ENCODE assay signal across 8 mouse cellular contexts in the genomic region with DNA sequence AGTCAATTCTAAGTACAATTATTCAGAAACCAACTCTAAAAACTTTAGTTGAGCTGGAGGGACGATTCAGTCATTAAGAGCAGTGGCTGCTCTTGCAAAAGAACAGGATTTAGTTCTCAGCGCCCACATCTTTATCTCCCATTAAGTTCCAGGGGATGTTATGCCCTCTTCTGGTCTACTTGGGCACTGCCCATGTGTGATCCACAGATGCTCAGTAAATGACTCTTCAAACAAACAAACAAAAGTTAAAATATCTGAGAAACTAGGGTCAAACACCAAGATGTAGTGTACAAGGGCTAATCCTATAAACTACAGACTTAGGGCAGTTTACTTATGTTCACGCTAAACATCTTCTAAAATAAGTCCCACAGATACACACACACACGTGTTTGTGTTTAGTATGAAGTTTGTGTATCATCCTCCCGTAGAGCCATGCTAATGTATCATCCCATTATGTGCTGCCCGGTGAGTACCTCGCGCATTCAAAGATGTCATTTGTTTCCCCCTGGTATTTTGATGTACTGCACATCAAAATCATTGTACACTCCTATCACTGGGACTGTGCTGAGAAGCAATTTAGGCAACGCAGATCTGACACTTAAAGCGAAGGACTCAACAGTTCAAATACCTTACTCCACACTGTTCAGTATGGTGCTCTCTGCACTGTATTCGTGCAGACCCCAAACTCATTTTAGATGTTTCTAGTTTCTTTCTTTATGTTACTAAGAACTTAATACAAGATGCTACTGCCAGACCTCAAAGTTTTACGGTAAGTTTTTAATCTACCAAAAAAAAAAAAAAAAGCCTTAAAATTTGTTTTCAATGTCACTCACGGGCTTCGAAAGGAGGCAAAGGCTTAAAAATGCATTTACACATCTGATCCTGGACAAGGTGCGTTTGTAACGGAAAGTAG. TPM values are rescaled to one million over a fixed set of nuclear protein-coding genes. Genes with fewer than 3 reads are reported as not detected.
DNase-seq lines count a peak whose midpoint lies in the region; ATAC-seq and TF ChIP-seq lines count a peak whose summit lies in the region.

No protein-coding gene starts in this region.

- 31% methylated on average over 16 of the region's 16 CpGs for WGBS in hindbrain, embryonic 11.5 days
- 32% methylated on average over 16 of the region's 16 CpGs for WGBS in liver, postnatal 0 days (ENCODE audit: insufficient replicate concordance)

- H3K4me2 ChIP-seq in hindbrain, embryonic 11.5 days (replicated peaks; ENCODE audit: low read depth, low read length): peak overlapping the region; percentile 85
- H3K4me2 ChIP-seq in liver, postnatal 0 days (ENCODE audit: low read depth, low read length): peak overlapping the region; percentile 100

- H3K36me3 ChIP-seq in hindbrain, embryonic 11.5 days (ENCODE audit: control insufficient read depth, insufficient read depth, low read length): peaks cover under 1% of the 10 kb centered on the region; the same call in 1 of the 2 replicates
- H3K36me3 ChIP-seq in liver, postnatal 0 days (replicated peaks; ENCODE audit: insufficient read depth, low read length): peaks cover 13% of the 10 kb centered on the region
- 0 out of 2 replicates have a peak, but pooled peaks cover 2% of the 10 kb centered on the region for H3K36me3 ChIP-seq in splenic B cell, adult 2 months (ENCODE audit: control insufficient read depth, insufficient read depth, low read length, poor library complexity, severe bottlenecking)

- peak; percentile 46 for TF ChIP-seq CTCF in left cerebral cortex, adult 2 months (IDR thresholded peaks at IDR 0.05)
- TF ChIP-seq CTCF in liver, postnatal 0 days (IDR thresholded peaks at IDR 0.05; ENCODE audit: low read depth): peak; percentile 61

- no peaks in the 10 kb centered on the region for H3K27me3 ChIP-seq in hindbrain, embryonic 11.5 days (ENCODE audit: control insufficient read depth, insufficient read depth, low read length)
- H3K27me3 ChIP-seq in liver, postnatal 0 days (ENCODE audit: insufficient read depth, low read length): no peaks in the 10 kb centered on the region
- H3K27me3 ChIP-seq in splenic B cell, adult 2 months (ENCODE audit: control insufficient read depth, insufficient read depth, low read length, poor library complexity, severe bottlenecking): no peaks in the 10 kb centered on the region

- H3K9me3 ChIP-seq in hindbrain, embryonic 11.5 days (ENCODE audit: control insufficient read depth, low read length): no peaks in the 10 kb centered on the region
- H3K9me3 ChIP-seq in liver, postnatal 0 days (ENCODE audit: low read length): no peaks in the 10 kb centered on the region

- H3K27ac ChIP-seq in left cerebral cortex, adult 2 months: no peak overlapping the region; the same call in 1 of the 2 replicates
- H3K27ac ChIP-seq in brown adipose tissue, adult 24 weeks (replicated peaks; ENCODE audit: low read depth, low read length): peak overlapping the region; percentile 46; the same call in 1 of the 2 replicates
- H3K27ac ChIP-seq in hindbrain, embryonic 11.5 days (ENCODE audit: low read depth, low read length): no peak overlapping the region
- H3K27ac ChIP-seq in liver, postnatal 0 days (ENCODE audit: low read depth): peak overlapping the region; percentile 81

- peak overlapping the region; percentile 95 for H3K9ac ChIP-seq in hindbrain, embryonic 11.5 days (ENCODE audit: low read depth, low read length)
- H3K9ac ChIP-seq in liver, postnatal 0 days (replicated peaks): peak overlapping the region; percentile 97

- no peak for DNase-seq in left cerebral cortex, adult 2 months (ENCODE audit: extremely low spot score in 1 of 2, low spot score in 2 of 2)
- no peak for DNase-seq in left cerebral cortex, postnatal 10 days (ENCODE audit: extremely low spot score in 1 of 2, low spot score in 2 of 2)
- DNase-seq in hindbrain, embryonic 11.5 days (ENCODE audit: low spot score): peak; percentile 34
- DNase-seq in liver, postnatal 0 days: no peak
- peak; percentile 49 for DNase-seq in splenic B cell, adult 2 months (ENCODE audit: low read depth, low spot score)
- no peak for DNase-seq in left cerebral cortex, adult 8-10 months (ENCODE audit: low spot score in 2 of 2)
- no peak for DNase-seq in adrenal gland, adult 8-10 months

- peak overlapping the region; percentile 72 for H3K4me3 ChIP-seq in left cerebral cortex, adult 2 months
- peak overlapping the region; percentile 97 for H3K4me3 ChIP-seq in brown adipose tissue, adult 24 weeks (ENCODE audit: insufficient read depth, low read depth, low read length)
- H3K4me3 ChIP-seq in hindbrain, embryonic 11.5 days (ENCODE audit: low read depth, low read length): peak overlapping the region; percentile 85
- H3K4me3 ChIP-seq in liver, postnatal 0 days (ENCODE audit: low read depth, low read length): peak overlapping the region; percentile 94

- no peak for TF ChIP-seq EP300 in liver, postnatal 0 days (IDR thresholded peaks at IDR 0.05; ENCODE audit: low read depth)

- intact Hi-C loops in left cerebral cortex, adult 2 months (cut with DNase I): loop anchor here (1.0 to 5.0 kb wide), 3 partner anchors 21 to 847 kb away; partner anchors contain the start of genes Helq and Mrps18c
- intact Hi-C loops in left cerebral cortex, postnatal 10 days (cut with DNase I): no loop called here

- H3K4me1 ChIP-seq in brown adipose tissue, adult 24 weeks (ENCODE audit: control insufficient read depth, insufficient read depth, insufficient read length, low read length): no peaks in the 10 kb centered on the region; the same call in 1 of the 2 replicates
- H3K4me1 ChIP-seq in hindbrain, embryonic 11.5 days (replicated peaks; ENCODE audit: control insufficient read depth, insufficient read depth, low read length): 0 out of 2 replicates have a peak, but pooled peaks cover 2% of the 10 kb centered on the region
- H3K4me1 ChIP-seq in liver, postnatal 0 days (ENCODE audit: insufficient read depth): 0 out of 2 replicates have a peak, but pooled peaks cover 6% of the 10 kb centered on the region

- 0 out of 2 replicates have a peak, but pooled peaks have one; percentile 24 for ATAC-seq in hindbrain, embryonic 11.5 days (ENCODE audit: low FRiP score)
- ATAC-seq in liver, postnatal 0 days: 0 out of 2 replicates have a peak, but pooled peaks have one; percentile 22

RNA-seq across cellular contexts. Expression of gene Abraxas1, which starts 0.9 kb away (rescaled TPM):
- 1 to 10 TPM; 6.5 to 9.2 TPM for total RNA-seq in left cerebral cortex, adult 2 months (2021)
- 1 to 10 TPM; 4.8 to 5.7 TPM for total RNA-seq in left cerebral cortex, postnatal 10 days (2021)
- polyA plus RNA-seq in brown adipose tissue, adult 24 weeks (2012; ENCODE audit: insufficient read depth, insufficient read length, missing spikeins): 9.3 and 11.9 TPM in 2 replicates
- polyA plus RNA-seq in hindbrain, embryonic 11.5 days (2014; fragmentation: Nextera tagmentation; extraction: Ambion mirVana): 22.7 and 25.1 TPM in 2 replicates
- polyA plus RNA-seq in liver, postnatal 0 days (2015; fragmentation: Nextera tagmentation; extraction: Ambion mirVana): 11.4 and 11.8 TPM in 2 replicates
- 10 to 100 TPM in 3 of 4 experiments, 1 to 10 TPM in 1; 6.5 to 14.4 (median 11.5) TPM for total RNA-seq in left cerebral cortex, adult 8-10 months (2022)
- 10 to 100 TPM; 11.4 to 19.3 (median 15.4) TPM for total RNA-seq in adrenal gland, adult 8-10 months (2022)

RNA-seq across cellular contexts. Expression of gene Mrps18c, which starts 21.4 kb away (rescaled TPM):
- 10 to 100 TPM; 52.0 to 57.7 TPM for total RNA-seq in left cerebral cortex, adult 2 months (2021)
- total RNA-seq in left cerebral cortex, postnatal 10 days (2021): 10 to 100 TPM; 56.0 to 57.8 TPM
- 249 and 287 TPM in 2 replicates for polyA plus RNA-seq in brown adipose tissue, adult 24 weeks (2012; ENCODE audit: insufficient read depth, insufficient read length, missing spikeins)
- polyA plus RNA-seq in hindbrain, embryonic 11.5 days (2014; fragmentation: Nextera tagmentation; extraction: Ambion mirVana): 167 TPM in 2 replicates
- 126 and 127 TPM in 2 replicates for polyA plus RNA-seq in liver, postnatal 0 days (2015; fragmentation: Nextera tagmentation; extraction: Ambion mirVana)
- 10 to 100 TPM; 58.1 to 72.4 (median 64.7) TPM for total RNA-seq in left cerebral cortex, adult 8-10 months (2022)
- 10 to 100 TPM; 70.9 to 93.1 (median 80.5) TPM for total RNA-seq in adrenal gland, adult 8-10 months (2022)

RNA-seq across cellular contexts. Expression of gene Helq, which starts 21.4 kb away (rescaled TPM):
- 10 to 100 TPM; 18.4 to 22.1 TPM for total RNA-seq in left cerebral cortex, adult 2 months (2021)
- 10 to 100 TPM; 17.8 to 19.9 TPM for total RNA-seq in left cerebral cortex, postnatal 10 days (2021)
- polyA plus RNA-seq in brown adipose tissue, adult 24 weeks (2012; ENCODE audit: insufficient read depth, insufficient read length, missing spikeins): 3.3 and 6.6 TPM in 2 replicates
- polyA plus RNA-seq in hindbrain, embryonic 11.5 days (2014; fragmentation: Nextera tagmentation; extraction: Ambion mirVana): 18.2 and 24.8 TPM in 2 replicates
- 4.0 and 5.6 TPM in 2 replicates for polyA plus RNA-seq in liver, postnatal 0 days (2015; fragmentation: Nextera tagmentation; extraction: Ambion mirVana)
- 10 to 100 TPM; 18.1 to 22.3 (median 19.9) TPM for total RNA-seq in left cerebral cortex, adult 8-10 months (2022)
- total RNA-seq in adrenal gland, adult 8-10 months (2022): 10 to 100 TPM in 2 of 4 experiments, 1 to 10 TPM in 2; 6.2 to 17.2 (median 11.1) TPM

RNA-seq across cellular contexts. Expression of gene Gpat3, which starts 25.7 kb away (rescaled TPM):
- 1 to 10 TPM; 3.9 to 5.0 TPM for total RNA-seq in left cerebral cortex, adult 2 months (2021)
- total RNA-seq in left cerebral cortex, postnatal 10 days (2021): 1 to 10 TPM; 1.7 to 1.8 TPM
- 10.5 and 11.3 TPM in 2 replicates for polyA plus RNA-seq in brown adipose tissue, adult 24 weeks (2012; ENCODE audit: insufficient read depth, insufficient read length, missing spikeins)
- 0.33 and 0.62 TPM in 2 replicates for polyA plus RNA-seq in hindbrain, embryonic 11.5 days (2014; fragmentation: Nextera tagmentation; extraction: Ambion mirVana)
- polyA plus RNA-seq in liver, postnatal 0 days (2015; fragmentation: Nextera tagmentation; extraction: Ambion mirVana): 12.2 and 21.2 TPM in 2 replicates
- 1 to 10 TPM; 5.2 to 7.0 (median 5.8) TPM for total RNA-seq in left cerebral cortex, adult 8-10 months (2022)
- 10 to 100 TPM; 12.5 to 20.7 (median 15.4) TPM for total RNA-seq in adrenal gland, adult 8-10 months (2022)

Comparison
In these comparisons a context has a peak if more than half of its experiments do, and no peak if none do; other contexts are left out.
1. DNase-seq: peak in hindbrain, embryonic 11.5 days (single experiment) and splenic B cell, adult 2 months (single experiment); none in left cerebral cortex, adult 2 months (0 of 2), left cerebral cortex, postnatal 10 days (0 of 2), liver, postnatal 0 days (single experiment), left cerebral cortex, adult 8-10 months (0 of 2) and adrenal gland, adult 8-10 months (single experiment).
2. H3K27ac ChIP-seq: peak in brown adipose tissue, adult 24 weeks (single experiment) and liver, postnatal 0 days (single experiment); none in left cerebral cortex, adult 2 months (single experiment) and hindbrain, embryonic 11.5 days (single experiment).
3. Peak in every context shown above with its lines, with median percentiles within 50 percentile points of each other: H3K4me3 ChIP-seq.